Mouse (Mus musculus) liver, embryonic 16.5 days (tissue): Measurements from ENCODE around the gene Qrich1. TPM values are rescaled to one million over a fixed set of nuclear protein-coding genes. Genes with fewer than 3 reads are reported as not detected.

Experiments
- microRNA counts: library from miRNA; unstranded; fragments of <30 nt; microRNA quantifications from one replicate; lab custom pipeline; 2016
- microRNA-seq: library from miRNA; unstranded; fragments of <30 nt; microRNA quantifications from one replicate; pipeline ENCODE4, GENCODE M21; 2016
- polyA plus RNA-seq: library from polyadenylated mRNA; unstranded; fragments of >200 nt; fragmentation: Nextera tagmentation; extraction: Ambion mirVana; gene quantifications from 2 replicates; pipeline ENCODE4 v1.2.1, GENCODE M21; 2015

The Qrich1 gene
- polyA plus RNA-seq, 1 experiment from 2014 or later: 44.2 TPM

MicroRNA genes within 50 kb of the gene (microRNA counts, 519-probe panel; counts per million panel counts)
- microRNA mmu-miR-191 (lab: Ali Mortazavi, UCI): 2,686 counts per million, percentile 73 among the panel's probes with 10 or more counts
- microRNA mmu-miR-425 (lab: Ali Mortazavi, UCI): 2,679 counts per million, percentile 73 among the panel's probes with 10 or more counts

Small RNA genes within 50 kb of the gene (microRNA-seq; reads per million reads assigned to microRNA genes)
- gene Gm24083 (not detected), gene Mir191 (not detected), gene Mir425 (3,986 reads per million, percentile 87 among the genes with 10 or more reads in this experiment)

Other genes starting within 250 kb of the Qrich1 start
- 7.4 and 7.6 TPM in 2 replicates for gene Nicn1, start 226.4 kb upstream of the Qrich1 start, polyA plus RNA-seq
- gene Amt, start 220.0 kb upstream of the Qrich1 start, polyA plus RNA-seq: 14.4 and 15.0 TPM in 2 replicates
- 190 and 213 TPM in 2 replicates for gene Rhoa, start 210.7 kb upstream of the Qrich1 start, polyA plus RNA-seq
- 14.9 and 15.2 TPM in 2 replicates for gene Tcta, start 210.6 kb upstream of the Qrich1 start, polyA plus RNA-seq
- gene Gpx1, start 177.9 kb upstream of the Qrich1 start, polyA plus RNA-seq: 5,943 and 6,062 TPM in 2 replicates
- 61.7 and 68.8 TPM in 2 replicates for gene Usp4, start 169.0 kb upstream of the Qrich1 start, polyA plus RNA-seq
- 0.60 and 0.70 TPM in 2 replicates for gene 1700102P08Rik, start 124.0 kb upstream of the Qrich1 start, polyA plus RNA-seq
- 0.08 and 0.15 TPM in 2 replicates for gene Ccdc36, start 88.3 kb upstream of the Qrich1 start, polyA plus RNA-seq
- not detected in 2 replicates for gene BC048562, start 80.3 kb upstream of the Qrich1 start, polyA plus RNA-seq
- 17.4 and 19.8 TPM in 2 replicates for gene Ccdc71, start 56.3 kb upstream of the Qrich1 start, polyA plus RNA-seq
- gene Klhdc8b, start 55.2 kb upstream of the Qrich1 start, polyA plus RNA-seq: 13.3 and 14.8 TPM in 2 replicates
- gene Lamb2, start 37.1 kb upstream of the Qrich1 start, polyA plus RNA-seq: 9.7 and 10.7 TPM in 2 replicates
- 25.7 and 28.6 TPM in 2 replicates for gene Usp19, start 26.2 kb upstream of the Qrich1 start, polyA plus RNA-seq
- gene Qars, start 9.1 kb upstream of the Qrich1 start, polyA plus RNA-seq: 47.0 and 51.4 TPM in 2 replicates
- 80.0 and 86.8 TPM in 2 replicates for gene Impdh2, start 43.5 kb downstream of the Qrich1 start, polyA plus RNA-seq
- 21.6 and 21.9 TPM in 2 replicates for gene Ndufaf3, start 50.6 kb downstream of the Qrich1 start, polyA plus RNA-seq
- 27.3 and 30.0 TPM in 2 replicates for gene Dalrd3, start 53.1 kb downstream of the Qrich1 start, polyA plus RNA-seq
- 10.0 and 12.2 TPM in 2 replicates for gene Wdr6, start 61.9 kb downstream of the Qrich1 start, polyA plus RNA-seq
- 0.48 and 0.70 TPM in 2 replicates for gene P4htm, start 80.9 kb downstream of the Qrich1 start, polyA plus RNA-seq
- gene Arih2, start 132.6 kb downstream of the Qrich1 start, polyA plus RNA-seq: 30.4 and 31.6 TPM in 2 replicates
- gene Slc25a20, start 145.3 kb downstream of the Qrich1 start, polyA plus RNA-seq: 28.9 and 30.9 TPM in 2 replicates
- gene Prkar2a, start 172.5 kb downstream of the Qrich1 start, polyA plus RNA-seq: 6.6 and 8.8 TPM in 2 replicates